Mouse (Mus musculus) ES-Bruce4 (cell line): ENCODE results near the gene S100a16.

ENCODE experiments used
- CTCF ChIP-seq: IDR thresholded peaks from one replicate; pipeline ENCODE4 v1.8.1; 2011; ENCODE audit warnings: low read depth, low read length
- POLR2A ChIP-seq: IDR thresholded peaks from one replicate; pipeline ENCODE4 v1.8.1; 2011; ENCODE audit warnings: low read length; ENCODE audit not compliant: insufficient read depth

DNA sequence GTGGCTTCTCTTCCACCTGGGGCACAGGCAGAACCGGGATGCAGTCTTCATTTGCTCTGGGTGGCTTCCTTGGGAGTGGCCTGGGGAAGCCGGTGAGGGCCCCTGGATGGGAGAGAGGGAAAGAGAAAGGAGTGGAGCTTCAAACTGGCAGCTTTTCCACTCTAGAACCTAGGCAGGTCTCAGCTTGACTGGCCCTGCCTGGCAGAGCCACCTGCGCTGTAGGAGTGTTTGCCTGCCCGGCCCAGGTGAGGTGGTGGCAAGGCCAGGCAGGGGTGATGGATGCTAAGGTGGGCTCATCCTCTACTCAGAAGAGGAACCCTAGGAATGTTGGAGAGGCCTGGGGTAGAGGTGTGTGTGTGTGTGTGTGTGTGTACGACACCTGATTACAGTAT, 847 bp downstream of the S100a16 start:
- TF ChIP-seq CTCF = no peak
- TF ChIP-seq POLR2A = no peak
